Mouse (Mus musculus) ES-CJ7 (cell line): Measurements from ENCODE around the gene Mis18bp1.

Experiments used
- DNase-seq: peaks from one replicate; pipeline ENCODE4 v3.0.0; 2011; ENCODE audit warnings: low read depth, low spot score

The Mis18bp1 gene

GRCm38 (mm10) chr12:65172021-65172951, at the start of gene Mis18bp1:
Gene Mis18bp1, minus strand, starts transcription at chr12:65172604.
- peak; percentile 97 for DNase-seq

DNA sequence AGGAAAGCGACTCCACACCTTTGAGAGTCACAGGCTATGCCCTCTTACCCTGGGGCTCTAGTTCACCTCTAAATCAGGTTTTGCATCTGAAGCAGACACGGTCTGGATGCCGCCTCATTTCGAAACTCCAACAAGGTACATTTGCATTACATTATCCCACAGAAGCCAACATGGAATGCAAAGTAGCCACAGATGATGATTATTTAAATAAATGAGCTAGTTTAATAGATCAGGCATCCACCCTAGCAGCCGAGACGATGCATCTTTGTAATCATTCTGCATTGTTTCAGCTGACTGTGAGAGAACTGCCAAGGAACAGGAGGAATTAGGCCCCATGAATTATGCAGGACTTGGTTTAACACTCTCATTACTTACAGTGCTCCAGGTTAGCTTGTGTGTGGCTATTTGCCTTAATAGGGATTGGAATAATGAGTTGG, 44.0 kb upstream of the Mis18bp1 start:
- DNase-seq: peak; percentile 13

DNA sequence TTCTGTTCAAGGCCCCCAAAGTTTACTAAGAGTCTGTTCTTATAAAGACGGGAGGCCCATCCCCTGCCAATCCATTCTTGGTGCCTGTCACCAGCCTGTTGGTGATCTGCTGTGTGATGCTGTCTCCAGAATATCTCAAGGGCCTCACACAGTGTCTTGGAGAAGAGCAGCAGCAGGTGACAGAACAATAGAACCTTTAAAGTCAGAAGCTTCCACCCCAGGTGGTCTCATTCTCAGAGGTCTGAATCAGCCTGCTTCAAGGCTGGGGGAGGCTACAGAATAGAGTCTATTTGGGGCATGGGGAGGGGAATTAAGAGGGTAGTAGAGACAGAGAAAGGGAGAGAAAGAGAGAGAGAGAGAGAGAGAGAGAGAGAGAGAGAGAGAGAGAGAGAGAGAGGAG, 34.0 kb upstream of the Mis18bp1 start:
- DNase-seq: peak; percentile 83

GRCm38 (mm10) chr12:65201812-65202211, 29.4 kb upstream of the Mis18bp1 start:
- no peak for DNase-seq

DNA sequence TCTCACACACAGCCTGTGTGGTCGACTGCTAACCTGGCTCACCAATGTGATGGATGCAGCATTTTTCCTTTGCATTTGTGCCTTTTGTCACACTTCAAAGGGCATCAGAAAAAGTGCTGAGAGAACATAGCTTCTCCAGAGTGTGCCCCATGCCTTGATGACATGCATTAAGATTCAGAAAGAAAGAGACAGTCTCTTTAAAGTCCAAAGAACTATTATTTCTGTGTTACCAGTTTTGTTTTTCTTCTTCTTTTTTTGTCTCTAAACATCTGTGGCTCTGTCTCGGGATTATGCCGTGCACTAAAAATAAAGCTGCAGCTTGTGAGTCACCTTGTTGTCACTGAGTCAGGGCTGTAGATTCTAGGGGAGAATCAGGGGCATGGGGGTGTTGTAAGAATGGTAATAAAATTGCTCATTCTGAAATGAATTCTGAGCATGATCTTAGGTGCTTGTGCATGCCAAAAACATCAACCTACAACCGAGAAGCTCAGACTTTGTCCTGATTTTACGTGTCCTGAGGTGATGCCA, 21.7 kb upstream of the Mis18bp1 start:
- DNase-seq: no peak

DNA sequence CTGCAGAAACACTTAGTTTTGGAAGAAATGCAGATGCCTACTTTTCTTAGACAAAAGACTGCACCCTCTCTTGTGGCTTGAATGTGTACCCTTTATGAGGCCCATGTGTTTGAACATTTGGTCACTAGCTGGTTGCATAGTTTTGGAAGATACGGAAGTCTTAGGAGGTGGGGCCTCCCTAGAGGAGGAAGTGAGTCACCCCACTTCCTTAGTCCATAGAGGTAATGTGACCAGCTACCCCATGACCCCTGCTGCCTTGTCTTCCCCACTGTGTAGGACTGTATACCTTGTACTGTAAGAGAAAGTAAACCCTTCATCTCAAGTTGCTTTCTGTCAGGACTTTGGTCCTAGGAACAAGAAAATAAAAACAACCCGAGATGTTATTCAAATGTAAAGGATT, 16.8 kb upstream of the Mis18bp1 start:
- DNase-seq: no peak

- DNase-seq: no peak
Measured at GRCm38 (mm10) chr12:65187365-65187764, 15.0 kb upstream of the Mis18bp1 start.

DNA sequence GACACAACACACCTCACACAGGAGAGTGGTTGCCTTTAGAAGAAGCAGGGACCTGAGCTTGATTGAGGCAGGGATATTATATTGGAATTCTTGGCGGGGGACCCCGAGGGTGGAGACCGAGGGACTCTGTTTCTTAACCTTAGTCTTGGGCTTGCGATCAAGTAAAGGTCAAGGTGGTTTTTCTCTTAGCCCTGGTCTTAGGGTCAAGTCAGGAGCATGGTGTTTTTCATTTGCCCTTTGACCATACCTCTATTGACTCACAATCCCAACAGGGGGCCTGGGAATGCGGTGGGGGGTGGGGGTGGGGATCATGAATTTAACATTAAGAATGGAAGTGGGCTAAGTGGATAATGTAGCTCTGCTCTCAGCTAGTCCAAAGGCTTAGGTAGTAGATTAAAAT, 1.3 kb upstream of the Mis18bp1 start:
- DNase-seq: peak; percentile 80

- DNase-seq: peak; percentile 68
Measured at GRCm38 (mm10) chr12:65172959-65173358, 555 bp upstream of the Mis18bp1 start.

DNA sequence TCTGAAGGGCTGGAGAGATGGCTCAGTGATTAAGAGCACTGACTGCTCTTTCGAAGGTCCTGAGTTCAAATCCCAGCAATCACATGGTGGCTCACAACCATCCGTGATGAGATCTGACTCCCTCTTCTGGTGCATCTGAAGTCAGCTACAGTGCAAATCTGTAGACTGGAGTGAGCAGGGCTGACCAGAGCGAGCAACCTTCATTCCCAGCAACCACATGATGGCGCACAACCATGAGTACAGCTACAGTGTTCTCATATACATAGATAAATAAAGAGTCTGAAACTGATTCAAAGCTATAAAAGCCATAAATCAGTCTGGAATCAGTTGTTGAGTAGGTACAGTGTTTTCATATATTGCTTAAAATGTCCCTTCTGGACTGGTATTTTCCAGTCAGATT, 36.3 kb downstream of the Mis18bp1 start:
- DNase-seq: peak; percentile 56

- peak; percentile 35 for DNase-seq
Measured at GRCm38 (mm10) chr12:65119451-65119850, 53.0 kb downstream of the Mis18bp1 start.

GRCm38 (mm10) chr12:65118968-65119367, 53.4 kb downstream of the Mis18bp1 start:
- peak; percentile 42 for DNase-seq

GRCm38 (mm10) chr12:65114978-65115377, 57.4 kb downstream of the Mis18bp1 start:
- peak; percentile 73 for DNase-seq

- DNase-seq: peak; percentile 36
Measured at GRCm38 (mm10) chr12:65113925-65114324, 58.5 kb downstream of the Mis18bp1 start.

DNA sequence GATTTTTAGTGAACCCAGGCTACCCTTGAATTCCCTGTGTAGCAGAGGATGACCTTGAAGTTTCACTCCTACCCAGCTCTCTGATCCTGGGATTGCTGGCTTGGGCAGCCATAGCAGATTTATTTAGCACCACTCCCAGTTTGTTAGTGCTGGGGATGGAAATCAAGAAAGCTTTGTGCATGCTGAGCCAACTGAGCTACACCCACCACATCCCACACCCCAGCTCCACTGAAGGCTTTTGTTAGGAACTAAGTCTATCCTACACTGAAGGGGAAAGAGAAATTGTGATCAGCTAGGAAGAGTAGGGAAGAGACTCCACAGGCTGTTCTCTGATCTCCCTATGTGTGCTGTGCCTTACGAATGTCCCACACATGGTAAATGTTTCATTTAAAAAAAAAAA, 59.6 kb downstream of the Mis18bp1 start:
- peak; percentile 83 for DNase-seq

DNA sequence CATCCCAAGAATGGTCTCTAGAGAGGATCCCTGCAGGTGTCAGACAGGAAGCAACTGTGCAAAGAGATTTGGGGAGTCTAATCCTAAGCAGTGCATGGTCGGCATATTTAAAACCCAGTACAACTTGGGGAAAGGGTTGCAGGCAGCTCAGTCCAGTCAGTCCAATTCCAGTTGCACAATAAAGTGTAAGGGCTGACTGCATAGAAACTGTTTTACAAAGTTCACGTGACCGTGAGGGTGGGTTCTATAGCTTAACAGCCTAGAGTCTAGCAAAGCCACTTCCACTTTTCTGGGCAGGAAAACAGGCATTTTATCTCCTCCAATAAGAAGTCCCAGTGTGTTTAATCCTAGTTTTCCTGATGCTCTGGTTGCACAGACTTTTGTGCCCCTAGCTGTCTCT, 60.9 kb downstream of the Mis18bp1 start:
- no peak for DNase-seq

DNA sequence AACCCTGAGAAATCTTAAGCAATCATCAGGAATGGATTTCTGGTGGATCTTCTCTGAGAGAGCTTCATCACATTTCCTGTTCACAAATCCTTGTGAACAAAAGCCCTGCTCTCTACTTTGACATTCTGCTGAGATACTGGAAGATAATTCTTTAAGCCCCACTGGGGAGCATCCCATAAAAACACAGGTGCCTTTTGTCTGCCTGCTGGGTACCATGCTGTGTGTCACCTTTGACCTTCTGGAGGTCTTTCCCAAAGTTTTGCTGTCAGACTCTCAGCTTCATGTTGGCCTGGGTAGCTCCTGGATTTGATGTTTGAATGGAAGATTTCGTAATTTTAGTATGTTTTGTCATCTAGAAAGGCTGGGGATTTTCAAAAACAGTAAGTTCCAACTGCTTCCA, 63.7 kb downstream of the Mis18bp1 start:
- peak; percentile 56 for DNase-seq
